Mouse (Mus musculus) frontal cortex, postnatal 10 days (tissue): ENCODE results near the gene Hoxb6.

Source experiments
- DNase-seq, 2 experiments: peaks; one replicate each; pipeline ENCODE4 v3.0.0; 2022; ENCODE audit warnings: low spot score in 2 of 2, mixed read lengths in 1 of 2

Hoxb6 gene

GRCm38 (mm10) chr11:96301064-96301431, 8.8 kb downstream of the Hoxb6 start:
- DNase-seq: no peak

GRCm38 (mm10) chr11:96301837-96302236, 9.6 kb downstream of the Hoxb6 start:
- DNase-seq: peak in 1 of 2 experiments; percentile 31

GRCm38 (mm10) chr11:96302381-96303150, 10.3 kb downstream of the Hoxb6 start:
- no peak for DNase-seq

GRCm38 (mm10) chr11:96303151-96304099, 11.1 kb downstream of the Hoxb6 start, which contains the start of gene Hoxb5:
TSS of gene Hoxb5 (plus strand) at chr11:96303336.
- DNase-seq: no peak

- DNase-seq: no peak
Measured at GRCm38 (mm10) chr11:96304381-96305195, 12.3 kb downstream of the Hoxb6 start.

GRCm38 (mm10) chr11:96305505-96306182, 13.4 kb downstream of the Hoxb6 start:
- DNase-seq: no peak

GRCm38 (mm10) chr11:96306183-96306907, 14.1 kb downstream of the Hoxb6 start:
- no peak for DNase-seq

GRCm38 (mm10) chr11:96306908-96307269, 14.6 kb downstream of the Hoxb6 start:
- no peak for DNase-seq

GRCm38 (mm10) chr11:96308763-96309162, 16.5 kb downstream of the Hoxb6 start:
- no peak for DNase-seq

GRCm38 (mm10) chr11:96309288-96309687, 17.0 kb downstream of the Hoxb6 start:
- no peak for DNase-seq

- DNase-seq: no peak
Measured at GRCm38 (mm10) chr11:96310183-96310938, 18.1 kb downstream of the Hoxb6 start.

GRCm38 (mm10) chr11:96311097-96311496, 18.8 kb downstream of the Hoxb6 start:
- no peak for DNase-seq

GRCm38 (mm10) chr11:96311520-96312417, 19.5 kb downstream of the Hoxb6 start:
- no peak for DNase-seq

- no peak for DNase-seq
Measured at GRCm38 (mm10) chr11:96313134-96313533, 20.9 kb downstream of the Hoxb6 start.

GRCm38 (mm10) chr11:96313806-96314428, 21.6 kb downstream of the Hoxb6 start:
- DNase-seq: no peak

GRCm38 (mm10) chr11:96314671-96315343, 22.5 kb downstream of the Hoxb6 start:
- DNase-seq: no peak

- no peak for DNase-seq
Measured at GRCm38 (mm10) chr11:96315344-96315681, 23.0 kb downstream of the Hoxb6 start.
